Mouse (Mus musculus): Measurements from ENCODE around the gene Lpp.

DNA sequence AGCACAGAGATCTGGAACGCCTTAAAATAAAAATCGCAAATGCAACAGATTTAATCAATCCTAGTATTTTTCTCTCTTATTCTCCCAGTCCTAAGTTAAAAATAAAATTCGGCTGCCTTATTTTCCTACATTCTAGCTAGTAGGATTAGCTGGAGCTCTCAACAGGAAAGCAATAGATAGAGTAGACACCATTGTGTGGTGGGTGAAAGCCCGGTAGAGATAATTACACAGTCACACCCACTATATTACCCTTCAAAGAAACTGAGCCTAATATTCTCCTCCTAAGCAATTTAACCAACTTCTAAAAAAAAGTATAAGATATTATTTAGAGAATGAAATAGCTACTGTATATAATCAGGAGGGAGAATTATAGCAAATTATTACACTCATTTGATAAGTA is 330.3 kb downstream of the Lpp start:
- TF ChIP-seq GATA1 (IDR thresholded peaks at IDR 0.05; ENCODE audit: borderline replicate concordance, low read length) (no peak), FLI1 (IDR thresholded peaks at IDR 0.05; ENCODE audit: low read length) (no peak)

All from megakaryocyte, embryonic 14.5 days (primary cell).